Mouse (Mus musculus) kidney, embryonic 16.5 days (tissue): ENCODE measurements around the gene Gm21394. TPM values are rescaled to one million over a fixed set of nuclear protein-coding genes. Genes with fewer than 3 reads are reported as not detected.
"Not testable (repeated sequence)": the region's sequence is repeated elsewhere in the genome, so short reads cannot be mapped to it uniquely, and the experiment has no call there.

ENCODE experiments used
- ATAC-seq: fragments of 200-750 bp; cut with Nextera tagmentation; 2 replicates; pipeline ENCODE4 v1.8.0; 2017; ENCODE audit warnings: moderate TSS enrichment; ENCODE audit not compliant: low FRiP score, low TSS enrichment
- H3K27ac ChIP-seq: fragments of 300-500 bp; sonication (generic); 2 replicates; pipeline ENCODE4 v1.5.1; 2014; ENCODE audit warnings: low read length
- H3K27me3 ChIP-seq: fragments of 300-500 bp; sonication (generic); 2 replicates; pipeline ENCODE4 v1.6.1; 2014; ENCODE audit warnings: low read length, control low read depth, mixed read lengths; ENCODE audit not compliant: insufficient read depth
- H3K36me3 ChIP-seq: fragments of 300-500 bp; sonication (generic); 2 replicates; pipeline ENCODE4 v1.6.1; 2014; ENCODE audit warnings: low read length, control low read depth, mixed read lengths; ENCODE audit not compliant: insufficient read depth
- H3K4me1 ChIP-seq: fragments of 300-500 bp; sonication (generic); 2 replicates; pipeline ENCODE4 v1.6.1; 2014; ENCODE audit warnings: low read length, control low read depth, mixed read lengths; ENCODE audit not compliant: insufficient read depth
- H3K4me2 ChIP-seq: fragments of 300-500 bp; sonication (generic); replicated peaks from 2 replicates; pipeline ENCODE4 v1.6.1; 2014; ENCODE audit warnings: low read depth, low read length
- H3K4me3 ChIP-seq: fragments of 300-500 bp; sonication (generic); 2 replicates; pipeline ENCODE4 v1.5.1; 2014; ENCODE audit warnings: mild to moderate bottlenecking, low read length
- H3K9ac ChIP-seq: fragments of 300-500 bp; sonication (generic); replicated peaks from 2 replicates; pipeline ENCODE4 v1.6.1; 2014; ENCODE audit warnings: low read length
- H3K9me3 ChIP-seq: fragments of 300-500 bp; sonication (generic); 2 replicates; pipeline ENCODE4 v1.6.1; 2016; ENCODE audit warnings: low read length, control low read depth
- WGBS: fragments of 180-500 bp; shearing (Covaris S2); extraction: QIAGEN DNeasy Blood & Tissue Kit; methylation state at CpG from one replicate; pipeline ENCODE4 v1.1.7; 2014; 5-methylcytosine and 5-hydroxymethylcytosine counted together
- polyA plus RNA-seq: library from polyadenylated mRNA; unstranded; fragments of >200 nt; fragmentation: Nextera tagmentation; extraction: Ambion mirVana; gene quantifications from 2 replicates; pipeline ENCODE4 v1.2.1, GENCODE M21; 2015

Gm21394 gene
- polyA plus RNA-seq: not detected in 2 replicates

- not testable (repeated sequence) for H3K4me1 ChIP-seq, ATAC-seq, H3K27ac ChIP-seq, H3K9ac ChIP-seq, H3K4me2 ChIP-seq, H3K36me3 ChIP-seq, H3K9me3 ChIP-seq, H3K27me3 ChIP-seq, H3K4me3 ChIP-seq
- no CpG with 5 or more reads among the region's 4 CpGs for WGBS
Observed at GRCm38 (mm10) chrY:84564807-84565206, at the start of gene Gm21394. Gene Gm21394, minus strand, starts transcription at chrY:84564907.

Other genes with a start within 250 kb of the Gm21394 start
- gene Gm21409, start 181.8 kb upstream of the Gm21394 start, polyA plus RNA-seq: not detected in 2 replicates